Mouse (Mus musculus) liver, embryonic 16.5 days (tissue): ENCODE results near the gene Usp45. TPM values are rescaled to one million over a fixed set of nuclear protein-coding genes. Genes with fewer than 3 reads are reported as not detected.

ENCODE experiments used
- ATAC-seq: fragments of 200-750 bp; cut with Nextera tagmentation; 2 replicates; pipeline ENCODE4 v1.8.0; 2017; ENCODE audit warnings: low read depth, mild to moderate bottlenecking, moderate number of reproducible peaks, moderate library complexity
- H3K27ac ChIP-seq: fragments of 300-500 bp; sonication (generic); 2 replicates; pipeline ENCODE4 v1.5.1; 2014; ENCODE audit warnings: mild to moderate bottlenecking, low read length
- H3K27me3 ChIP-seq: fragments of 300-500 bp; sonication (generic); 2 replicates; pipeline ENCODE4 v1.6.1; 2014; ENCODE audit warnings: low read depth, low read length, mixed read lengths; ENCODE audit not compliant: control insufficient read depth, insufficient read depth
- H3K36me3 ChIP-seq: fragments of 300-500 bp; sonication (generic); 2 replicates; pipeline ENCODE4 v1.6.1; 2014; ENCODE audit warnings: mild to moderate bottlenecking; ENCODE audit not compliant: control insufficient read depth, insufficient read depth
- H3K4me1 ChIP-seq: fragments of 300-500 bp; sonication (generic); 2 replicates; pipeline ENCODE4 v1.6.1; 2014; ENCODE audit warnings: low read depth, low read length, mixed read lengths; ENCODE audit not compliant: control insufficient read depth
- H3K4me2 ChIP-seq: fragments of 300-500 bp; sonication (generic); 2 replicates; pipeline ENCODE4 v1.6.1; 2014; ENCODE audit warnings: low read depth, low read length, mixed read lengths
- H3K4me3 ChIP-seq: fragments of 300-500 bp; sonication (generic); 2 replicates; pipeline ENCODE4 v1.5.1; 2014; ENCODE audit warnings: low read depth, mild to moderate bottlenecking, low read length
- H3K9ac ChIP-seq: fragments of 300-500 bp; sonication (generic); 2 replicates; pipeline ENCODE4 v1.6.1; 2014; ENCODE audit warnings: low read depth, low read length
- H3K9me3 ChIP-seq: fragments of 300-500 bp; sonication (generic); replicated peaks from 2 replicates; pipeline ENCODE4 v1.6.1; 2016; ENCODE audit warnings: low read length; ENCODE audit not compliant: control insufficient read depth
- WGBS: fragments of 180-500 bp; shearing (Covaris S2); extraction: QIAGEN DNeasy Blood & Tissue Kit; methylation state at CpG from one replicate; pipeline ENCODE4 v1.1.7; 2014; ENCODE audit not compliant: insufficient replicate concordance; 5-methylcytosine and 5-hydroxymethylcytosine counted together
- polyA plus RNA-seq: library from polyadenylated mRNA; unstranded; fragments of >200 nt; fragmentation: Nextera tagmentation; extraction: Ambion mirVana; gene quantifications from 2 replicates; pipeline ENCODE4 v1.2.1, GENCODE M21; 2015

Usp45 gene
- polyA plus RNA-seq, 1 experiment from 2014 or later, result 14.8 TPM

DNA sequence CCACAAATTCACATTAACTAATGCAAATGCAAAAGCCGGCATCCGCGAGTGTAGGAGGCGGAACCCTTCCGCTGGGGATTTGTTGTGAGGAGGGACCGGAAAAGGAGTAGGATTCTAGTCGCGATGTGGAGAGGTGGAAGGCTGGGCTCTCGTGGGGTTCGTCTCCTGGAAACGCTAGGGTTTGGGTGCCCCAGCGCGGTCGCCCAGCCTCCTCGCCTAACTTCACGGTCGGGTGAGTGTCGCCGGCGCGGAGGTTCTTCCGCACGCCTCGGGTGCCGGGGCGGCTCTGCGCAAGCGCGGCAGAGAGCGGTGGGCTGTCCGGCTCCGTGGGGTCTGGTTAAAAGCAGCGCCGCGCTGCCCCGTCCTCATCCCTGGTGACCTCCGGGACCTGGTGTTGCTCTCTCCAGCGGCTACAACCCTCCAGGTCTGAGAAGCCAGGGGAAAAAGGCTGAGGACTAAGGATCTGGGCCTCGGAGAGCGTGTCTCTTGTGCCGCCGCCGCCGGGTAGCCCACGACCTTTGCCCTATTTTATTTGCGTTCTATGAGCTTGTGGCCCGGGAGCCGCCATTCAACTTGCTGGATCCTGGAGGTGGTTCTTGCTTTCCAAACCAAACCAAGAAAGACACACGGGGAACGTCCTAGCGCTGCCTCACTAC, 112.7 kb downstream of the Usp45 start, which contains the start of gene Coq3:
Coq3 (plus strand) TSS at position 109 of the 656 bp plus-strand sequence.
- peak within 1 kb of the TSS; percentile 88 for H3K27ac ChIP-seq

DNA sequence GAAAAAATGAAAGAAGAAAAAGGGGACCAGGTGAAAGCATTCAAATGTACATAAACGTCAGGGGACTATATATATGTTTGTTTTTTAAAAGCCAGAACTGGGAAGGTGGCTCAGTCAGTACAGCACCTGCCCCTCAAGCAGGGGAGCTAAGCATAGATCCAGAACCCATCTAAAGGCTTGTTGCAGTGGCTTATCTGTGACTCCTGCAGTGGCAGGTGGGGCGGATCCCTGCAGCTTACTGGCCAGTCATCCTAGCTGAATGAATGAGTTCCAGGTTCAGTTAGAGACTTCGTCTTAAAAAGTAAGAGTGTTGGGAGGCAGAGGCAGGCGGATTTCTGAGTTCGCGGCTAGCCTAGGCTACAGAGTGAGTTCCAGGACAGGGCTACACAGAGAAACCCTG, 115.8 kb downstream of the Usp45 start:
- Histone ChIP-seq H3K27ac (no peak overlapping the region), H3K4me3 (no peak overlapping the region), H3K4me2 (no peak overlapping the region), H3K9me3 (no peaks in the 10 kb centered on the region), H3K36me3 (no peaks in the 10 kb centered on the region), H3K27me3 (no peaks in the 10 kb centered on the region), H3K4me1 (peaks cover 5% of the 10 kb centered on the region; the same call in 1 of the 2 replicates), H3K9ac (no peak overlapping the region)
- WGBS, result 72% methylated on average over 6 of the region's 6 CpGs
- ATAC-seq, result no peak

More for the DNA sequence above, 112.7 kb downstream of the Usp45 start, which contains the start of gene Coq3:
- Histone ChIP-seq H3K4me1 (peaks cover 5% of the 10 kb centered on the region; the same call in 1 of the 2 replicates), H3K36me3 (peaks cover 7% of the 10 kb centered on the region), H3K9me3 (no peaks in the 10 kb centered on the region), H3K4me3 (peak within 1 kb of the TSS; percentile 74), H3K27me3 (no peaks in the 10 kb centered on the region), H3K4me2 (peak within 1 kb of the TSS; percentile 74), H3K9ac (peak within 1 kb of the TSS; percentile 74)
- peak; percentile 85 for ATAC-seq
- under 1% methylated on average over 50 of the region's 51 CpGs for WGBS

DNA sequence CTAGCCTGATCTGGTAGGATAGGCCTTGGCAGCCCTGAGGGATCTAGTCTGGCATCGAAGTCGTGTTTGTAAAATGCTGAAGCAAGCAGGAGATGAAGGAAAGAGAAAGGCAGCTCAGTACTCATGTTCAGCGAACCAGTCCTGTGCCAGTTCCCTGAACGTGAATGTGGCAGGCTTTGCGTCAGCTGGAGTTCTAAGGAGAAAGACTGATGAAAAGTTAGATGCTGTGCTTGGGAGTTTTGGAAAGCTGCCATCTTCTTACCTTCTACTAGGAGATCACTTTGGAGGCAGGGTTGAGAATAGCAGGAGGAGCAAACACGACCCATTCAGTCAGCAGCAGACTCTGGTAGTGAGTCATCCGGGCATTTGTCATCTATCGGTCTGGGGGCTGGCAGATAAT, 118.9 kb downstream of the Usp45 start:
- no peak overlapping the region for H3K9ac ChIP-seq
- H3K9me3 ChIP-seq, result no peaks in the 10 kb centered on the region
- no peaks in the 10 kb centered on the region for H3K36me3 ChIP-seq
- H3K4me3 ChIP-seq, result no peak overlapping the region
- no peaks in the 10 kb centered on the region for H3K4me1 ChIP-seq
- no peak overlapping the region for H3K27ac ChIP-seq
- no peaks in the 10 kb centered on the region for H3K27me3 ChIP-seq
- WGBS, result 75% methylated on average over 8 of the region's 8 CpGs
- H3K4me2 ChIP-seq, result no peak overlapping the region
- no peak for ATAC-seq

Other genes with a start within 250 kb of the Usp45 start
- not detected in 2 replicates for gene Prdm13, start 81.2 kb upstream of the Usp45 start, polyA plus RNA-seq
- gene Ccnc, start 39.5 kb upstream of the Usp45 start, polyA plus RNA-seq, result 17.6 and 18.8 TPM in 2 replicates
- gene Tstd3, start 56 bp downstream of the Usp45 start, polyA plus RNA-seq, result 12.9 and 14.2 TPM in 2 replicates
- gene Pnisr, start 80.4 kb downstream of the Usp45 start, polyA plus RNA-seq, result 36.5 and 39.8 TPM in 2 replicates
- gene Coq3, start 112.5 kb downstream of the Usp45 start, polyA plus RNA-seq, result 6.6 TPM in 2 replicates
- 0.04 and 0.06 TPM in 2 replicates for gene Faxc, start 164.2 kb downstream of the Usp45 start, polyA plus RNA-seq